In genomic region chrX:139209829-139210225, GRCm38 (mm10) we compare ENCODE assay signal across 8 mouse cellular contexts. TPM values are rescaled to one million over a fixed set of nuclear protein-coding genes. Genes with fewer than 3 reads are reported as not detected.
A peak's percentile ranks its signal among the peaks of the same experiment; 100 is the strongest.
DNase-seq lines count a peak whose midpoint lies in the region; ATAC-seq and TF ChIP-seq lines count a peak whose summit lies in the region.

Mum1l1 (plus strand) TSS chrX:139210042.

- DNase-seq in Patski (ENCODE audit: low read depth, low spot score) = no peak
- DNase-seq in cerebellum, adult 8-10 months = peak; percentile 12
- DNase-seq in heart, postnatal 4 days = peak; percentile 84
- DNase-seq in layer of hippocampus, adult 9-11 months = peak; percentile 9
- DNase-seq in right cerebral cortex, postnatal 25 days = peak; percentile 39
- peak; percentile 71 for DNase-seq in yolk sac, embryonic 10.5 days (ENCODE audit: low spot score)

- H3K27me3 ChIP-seq in Patski = peaks cover 38% of the 10 kb centered on the region

- TF ChIP-seq CTCF in Patski (IDR thresholded peaks at IDR 0.05) = no peak

- peak; percentile 80 for ATAC-seq in Patski
- ATAC-seq in frontal cortex, adult (ENCODE audit: low TSS enrichment) = peak; percentile 69
- peak; percentile 49; the same call in 1 of the 2 replicates for ATAC-seq in megakaryocyte, adult 5-6 weeks (ENCODE audit: poor library complexity, severe bottlenecking)

- POLR2A ChIA-PET in Patski (lab: Charles Lee) = interaction anchor here (0.7 kb wide), 1 partner anchor 984 kb away, joined by 3 read pairs; no protein-coding TSS in a partner anchor

- in situ Hi-C loops in Patski (cut with MboI; ENCODE audit: low pct_unique_long_range_greater_than_20kb) = no loop called here

- CTCF ChIA-PET in Patski (lab: Charles Lee) = interaction anchor here (1.2 kb wide), 1 partner anchor 9 kb away, joined by 3 read pairs; no protein-coding TSS in a partner anchor

RNA-seq across cellular contexts. Expression of gene Mum1l1, which starts in this region (rescaled TPM):
- 1.8 TPM for polyA plus RNA-seq in Patski (2021)
- total RNA-seq in heart, postnatal 4 days (2021) = 10 to 100 TPM; 14.7 to 16.9 TPM
- not detected in 2 replicates for total RNA-seq in megakaryocyte, adult 5-6 weeks (2015)
- not detected in 2 replicates for total RNA-seq in megakaryocyte, adult 5-6 weeks (2017)

Comparison
In these comparisons a context has a peak if more than half of its experiments do, and no peak if none do; other contexts are left out.
1. RNA of gene Mum1l1 (total RNA-seq): 14.7 to 16.9 TPM in heart, postnatal 4 days; not detected in megakaryocyte, adult 5-6 weeks; every median in the first group is over 10 times any median in the second.
2. Peak in ATAC-seq in megakaryocyte, adult 5-6 weeks; RNA of the gene not detected or under 1 TPM.
3. Peak in every context shown above with its lines, with median percentiles within 50 percentile points of each other: ATAC-seq.